Mouse (Mus musculus) forebrain, embryonic 12.5 days (tissue): ENCODE measurements at regions not wholly inside any gene's neighbourhood (a gene's known extent, or its start where the extent isn't known, plus 50 kb on each side); places are given as distances from the start of the nearest gene placed in this dataset.

ENCODE experiments used
- ATAC-seq: fragments of 200-750 bp; cut with Nextera tagmentation; 2 replicates; pipeline ENCODE4 v1.8.0; 2017; ENCODE audit warnings: moderate TSS enrichment; ENCODE audit not compliant: low FRiP score
- H3K27ac ChIP-seq: fragments of 300-500 bp; sonication (generic); 2 replicates; pipeline ENCODE4 v1.5.1; 2016; ENCODE audit warnings: mild to moderate bottlenecking
- H3K27me3 ChIP-seq: fragments of 300-500 bp; sonication (generic); 2 replicates; pipeline ENCODE4 v1.6.1; 2016; ENCODE audit warnings: mild to moderate bottlenecking
- H3K36me3 ChIP-seq: fragments of 300-500 bp; sonication (generic); replicated peaks from 2 replicates; pipeline ENCODE4 v1.6.1; 2016; ENCODE audit warnings: mild to moderate bottlenecking
- H3K4me1 ChIP-seq: fragments of 300-500 bp; sonication (generic); 2 replicates; pipeline ENCODE4 v1.6.1; 2016
- H3K4me2 ChIP-seq: fragments of 300-500 bp; sonication (generic); 2 replicates; pipeline ENCODE4 v1.6.1; 2016; ENCODE audit warnings: mild to moderate bottlenecking, moderate library complexity
- H3K4me3 ChIP-seq: fragments of 300-500 bp; sonication (generic); replicated peaks from 2 replicates; pipeline ENCODE4 v1.5.1; 2016; ENCODE audit warnings: mild to moderate bottlenecking
- H3K9ac ChIP-seq: fragments of 300-500 bp; sonication (generic); 2 replicates; pipeline ENCODE4 v1.6.1; 2016; ENCODE audit warnings: mild to moderate bottlenecking
- H3K9me3 ChIP-seq: fragments of 300-500 bp; sonication (generic); 2 replicates; pipeline ENCODE4 v1.6.1; 2016
- WGBS: fragments of 180-500 bp; shearing (Covaris S2); methylation state at CpG from one replicate; pipeline ENCODE4 v1.1.7; 2016; 5-methylcytosine and 5-hydroxymethylcytosine counted together

GRCm38 (mm10) chr12:54293248-54293647 is 89.6 kb upstream of the Egln3 start:
- Histone ChIP-seq H3K27ac (no peak overlapping the region), H3K27me3 (no peaks in the 10 kb centered on the region), H3K4me3 (no peak overlapping the region), H3K4me2 (no peak overlapping the region), H3K9me3 (no peaks in the 10 kb centered on the region), H3K4me1 (peaks cover 10% of the 10 kb centered on the region), H3K36me3 (no peaks in the 10 kb centered on the region), H3K9ac (no peak overlapping the region)
- ATAC-seq, result no peak
- 87% methylated on average over 2 of the region's 2 CpGs for WGBS

GRCm38 (mm10) chr12:54290311-54290710 is 86.7 kb upstream of the Egln3 start:
- no peak overlapping the region for H3K4me2 ChIP-seq
- no peaks in the 10 kb centered on the region for H3K36me3 ChIP-seq
- 0 out of 2 replicates have a peak, but pooled peaks cover 4% of the 10 kb centered on the region for H3K27me3 ChIP-seq
- no peak for ATAC-seq
- H3K27ac ChIP-seq, result no peak overlapping the region
- no peak overlapping the region for H3K9ac ChIP-seq
- H3K4me3 ChIP-seq, result no peak overlapping the region
- WGBS, result 96% methylated on average over 2 of the region's 2 CpGs
- H3K4me1 ChIP-seq, result peaks cover 28% of the 10 kb centered on the region
- no peaks in the 10 kb centered on the region for H3K9me3 ChIP-seq

GRCm38 (mm10) chr12:54288747-54289146 is 85.1 kb upstream of the Egln3 start:
- 58% methylated on average over 4 of the region's 4 CpGs for WGBS
- Histone ChIP-seq H3K9me3 (no peaks in the 10 kb centered on the region), H3K27ac (peak overlapping the region; percentile 44; the same call in 1 of the 2 replicates), H3K27me3 (0 out of 2 replicates have a peak, but pooled peaks cover 4% of the 10 kb centered on the region), H3K4me1 (peaks cover 28% of the 10 kb centered on the region), H3K9ac (no peak overlapping the region), H3K36me3 (no peaks in the 10 kb centered on the region), H3K4me2 (no peak overlapping the region), H3K4me3 (no peak overlapping the region)
- ATAC-seq, result no peak; the same call in 1 of the 2 replicates

DNA sequence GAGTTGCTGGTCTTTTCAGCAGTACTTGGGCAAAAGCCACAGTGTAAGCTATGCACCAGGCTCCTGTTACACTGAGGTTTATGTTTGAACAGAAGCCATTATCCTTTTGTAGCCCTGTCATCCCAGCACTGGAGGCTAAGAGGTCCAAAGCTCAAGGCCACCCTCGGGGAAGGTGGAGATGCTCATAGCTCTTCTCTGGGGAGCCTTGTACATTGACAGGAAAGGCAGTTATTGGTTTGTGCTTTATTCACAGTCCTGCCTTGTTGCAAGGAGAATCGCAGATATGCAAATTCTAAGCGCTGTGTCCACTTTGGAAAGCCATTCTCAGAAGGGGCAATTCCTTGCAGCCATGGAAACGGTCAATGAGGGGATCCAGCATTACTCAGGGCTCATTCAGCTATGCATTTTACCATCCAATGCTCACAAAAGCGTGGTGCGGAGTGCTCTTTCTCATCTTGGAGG is 84.4 kb upstream of the Egln3 start:
- Histone ChIP-seq H3K36me3 (no peaks in the 10 kb centered on the region), H3K9me3 (no peaks in the 10 kb centered on the region), H3K4me1 (peaks cover 28% of the 10 kb centered on the region), H3K4me2 (0 out of 2 replicates have a peak overlapping the region, but pooled peaks have one; percentile 6), H3K27me3 (0 out of 2 replicates have a peak, but pooled peaks cover 4% of the 10 kb centered on the region), H3K9ac (no peak overlapping the region), H3K4me3 (no peak overlapping the region), H3K27ac (peak overlapping the region; percentile 44; the same call in 1 of the 2 replicates)
- 24% methylated on average over 6 of the region's 6 CpGs for WGBS
- ATAC-seq, result peak; percentile 61; the same call in 1 of the 2 replicates

- Histone ChIP-seq H3K9me3 (no peaks in the 10 kb centered on the region), H3K9ac (no peak overlapping the region), H3K36me3 (no peaks in the 10 kb centered on the region), H3K4me2 (no peak overlapping the region), H3K27me3 (0 out of 2 replicates have a peak, but pooled peaks cover 4% of the 10 kb centered on the region), H3K27ac (peak overlapping the region; percentile 50), H3K4me3 (no peak overlapping the region), H3K4me1 (peaks cover 28% of the 10 kb centered on the region)
- 69% methylated on average over 16 of the region's 16 CpGs for WGBS
- peak; percentile 53 for ATAC-seq
Observed at GRCm38 (mm10) chr12:54286911-54287819, 83.5 kb upstream of the Egln3 start.

DNA sequence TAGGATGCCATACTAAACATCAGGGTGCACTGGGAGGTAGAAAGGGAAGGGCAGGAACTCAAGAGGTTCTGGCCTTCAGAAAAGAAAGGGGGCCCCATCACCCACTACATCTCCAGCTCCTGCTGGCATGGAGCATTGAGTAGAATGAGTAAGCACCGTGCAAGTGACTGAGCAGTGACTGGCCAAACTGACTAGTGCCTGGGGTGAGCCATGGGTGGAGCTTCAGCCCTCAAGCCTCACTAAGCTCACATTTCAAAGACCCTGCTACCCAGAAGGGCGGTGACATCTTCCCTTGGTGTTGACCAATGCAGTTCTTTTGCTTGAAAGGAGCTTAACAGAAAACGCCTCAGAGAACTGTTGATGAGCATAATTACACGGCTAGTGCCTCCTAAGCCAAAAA is 80.0 kb upstream of the Egln3 start:
- WGBS, result 14% methylated on average over 4 of the region's 4 CpGs
- no peak overlapping the region for H3K27ac ChIP-seq
- no peak for ATAC-seq

GRCm38 (mm10) chr12:54283011-54283410 is 79.4 kb upstream of the Egln3 start:
- Histone ChIP-seq H3K27ac (no peak overlapping the region), H3K9me3 (no peaks in the 10 kb centered on the region), H3K4me1 (peaks cover 15% of the 10 kb centered on the region), H3K36me3 (no peaks in the 10 kb centered on the region), H3K4me3 (no peak overlapping the region), H3K27me3 (0 out of 2 replicates have a peak, but pooled peaks cover 4% of the 10 kb centered on the region), H3K4me2 (no peak overlapping the region), H3K9ac (no peak overlapping the region)
- no peak for ATAC-seq
- 83% methylated on average over 1 of the region's 1 CpGs for WGBS

More for the DNA sequence above, 80.0 kb upstream of the Egln3 start:
- Histone ChIP-seq H3K4me2 (no peak overlapping the region), H3K27me3 (0 out of 2 replicates have a peak, but pooled peaks cover 4% of the 10 kb centered on the region), H3K4me3 (no peak overlapping the region), H3K9ac (no peak overlapping the region), H3K9me3 (no peaks in the 10 kb centered on the region), H3K4me1 (peaks cover 22% of the 10 kb centered on the region), H3K36me3 (no peaks in the 10 kb centered on the region)

DNA sequence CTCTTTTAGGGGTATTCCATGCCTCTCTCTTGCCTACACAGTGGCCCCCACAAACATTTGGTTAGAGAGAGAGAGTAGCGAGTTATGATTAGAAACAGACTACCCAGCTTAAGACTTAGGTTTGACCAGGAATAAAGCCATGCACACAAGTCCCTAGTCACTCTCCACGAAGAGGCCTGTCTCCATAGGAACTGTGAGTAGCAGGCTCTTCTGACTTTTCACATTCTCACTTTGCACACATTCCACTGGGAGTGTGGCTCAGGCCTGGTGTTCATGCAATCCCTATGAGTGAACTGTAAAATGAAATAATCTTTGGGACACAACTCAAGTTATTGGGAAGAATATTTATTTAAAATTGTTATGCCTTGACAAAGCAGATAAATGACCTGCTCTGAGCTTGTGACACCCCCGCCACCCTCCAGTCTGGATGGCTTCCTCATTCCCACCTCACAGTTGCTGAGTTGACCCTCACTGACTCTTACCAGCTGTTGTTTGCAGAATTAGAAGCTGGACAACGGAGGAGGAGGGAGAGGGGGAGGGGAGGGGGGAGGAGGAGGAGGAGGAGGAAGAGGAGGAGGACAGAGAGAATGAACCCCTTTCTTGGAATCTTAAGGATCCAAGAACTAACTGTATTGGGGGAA is 78.7 kb upstream of the Egln3 start:
- 65% methylated on average over 4 of the region's 4 CpGs for WGBS
- H3K9ac ChIP-seq, result no peak overlapping the region
- no peak overlapping the region for H3K4me2 ChIP-seq
- ATAC-seq, result no peak
- no peak overlapping the region for H3K4me3 ChIP-seq
- H3K4me1 ChIP-seq, result peaks cover 9% of the 10 kb centered on the region
- no peak overlapping the region for H3K27ac ChIP-seq
- H3K27me3 ChIP-seq, result 0 out of 2 replicates have a peak, but pooled peaks cover 4% of the 10 kb centered on the region
- no peaks in the 10 kb centered on the region for H3K36me3 ChIP-seq
- no peaks in the 10 kb centered on the region for H3K9me3 ChIP-seq

DNA sequence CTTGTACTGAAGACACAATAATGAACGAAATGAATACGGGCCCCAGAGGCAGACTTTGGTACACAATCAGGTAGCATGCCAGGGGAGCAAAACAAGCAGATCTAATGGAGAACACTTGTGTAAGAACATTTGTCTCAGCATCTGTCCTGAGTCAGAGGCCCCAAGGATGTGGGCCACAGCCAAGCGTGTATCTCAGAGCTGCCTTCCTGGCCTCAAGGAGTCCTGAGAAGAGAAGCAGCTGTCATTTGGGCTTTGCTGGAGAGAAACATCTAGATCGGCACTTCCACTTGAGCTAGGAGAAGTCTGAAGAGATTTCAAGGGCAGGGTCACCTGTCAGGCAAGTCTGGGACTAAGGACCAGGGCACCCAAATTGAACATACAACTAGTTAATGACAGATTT is 76.8 kb upstream of the Egln3 start:
- ATAC-seq, result no peak
- Histone ChIP-seq H3K4me3 (no peak overlapping the region), H3K36me3 (no peaks in the 10 kb centered on the region)

DNA sequence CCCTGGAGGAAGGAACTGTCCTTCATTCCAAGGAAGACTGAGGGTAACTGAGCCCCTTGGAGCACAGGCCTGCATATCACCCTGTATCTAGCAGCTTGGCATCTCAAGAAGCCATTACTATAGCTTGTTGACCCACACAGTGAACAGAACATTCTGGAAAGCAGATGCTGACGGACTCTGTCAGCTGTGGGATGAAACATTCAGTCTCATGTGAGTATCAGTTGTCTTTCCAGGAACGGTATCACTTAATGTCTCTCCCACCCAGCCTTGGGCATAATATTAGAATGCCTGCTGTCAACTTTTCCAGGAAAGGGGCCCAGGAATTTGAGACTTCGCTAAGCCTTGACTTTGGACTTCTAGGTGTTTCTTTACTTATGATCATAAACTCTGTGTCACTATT is 76.3 kb upstream of the Egln3 start:
- Histone ChIP-seq H3K27me3 (no peaks in the 10 kb centered on the region), H3K27ac (no peak overlapping the region), H3K4me3 (no peak overlapping the region), H3K4me1 (no peaks in the 10 kb centered on the region; the same call in 1 of the 2 replicates), H3K9ac (no peak overlapping the region), H3K4me2 (no peak overlapping the region), H3K9me3 (no peaks in the 10 kb centered on the region), H3K36me3 (no peaks in the 10 kb centered on the region)
- WGBS, result 93% methylated on average over 3 of the region's 3 CpGs
- ATAC-seq, result no peak

More for the DNA sequence above, 76.8 kb upstream of the Egln3 start:
- H3K27me3 ChIP-seq, result no peaks in the 10 kb centered on the region
- H3K9me3 ChIP-seq, result no peaks in the 10 kb centered on the region
- H3K4me2 ChIP-seq, result no peak overlapping the region
- no peak overlapping the region for H3K27ac ChIP-seq
- H3K9ac ChIP-seq, result no peak overlapping the region
- H3K4me1 ChIP-seq, result no peaks in the 10 kb centered on the region; the same call in 1 of the 2 replicates
- WGBS, result 87% methylated on average over 4 of the region's 4 CpGs

- ATAC-seq, result no peak
- no peaks in the 10 kb centered on the region for H3K27me3 ChIP-seq
- H3K9ac ChIP-seq, result no peak overlapping the region
- H3K4me3 ChIP-seq, result no peak overlapping the region
- WGBS, result 85% methylated on average over 7 of the region's 7 CpGs
- no peak overlapping the region for H3K27ac ChIP-seq
- no peaks in the 10 kb centered on the region for H3K36me3 ChIP-seq
- H3K9me3 ChIP-seq, result no peaks in the 10 kb centered on the region
- H3K4me2 ChIP-seq, result no peak overlapping the region
- H3K4me1 ChIP-seq, result no peaks in the 10 kb centered on the region
Observed at GRCm38 (mm10) chr12:54276978-54277537, 73.4 kb upstream of the Egln3 start.

- Histone ChIP-seq H3K4me2 (no peak overlapping the region), H3K27ac (no peak overlapping the region), H3K9ac (no peak overlapping the region), H3K27me3 (no peaks in the 10 kb centered on the region), H3K9me3 (no peaks in the 10 kb centered on the region), H3K4me1 (no peaks in the 10 kb centered on the region), H3K4me3 (no peak overlapping the region), H3K36me3 (no peaks in the 10 kb centered on the region)
- ATAC-seq, result no peak
- WGBS, result 91% methylated on average over 4 of the region's 4 CpGs
Observed at GRCm38 (mm10) chr12:54273506-54273905, 69.8 kb upstream of the Egln3 start.
